Comparison of ENCODE assay signal across 8 mouse cellular contexts in the genomic region with DNA sequence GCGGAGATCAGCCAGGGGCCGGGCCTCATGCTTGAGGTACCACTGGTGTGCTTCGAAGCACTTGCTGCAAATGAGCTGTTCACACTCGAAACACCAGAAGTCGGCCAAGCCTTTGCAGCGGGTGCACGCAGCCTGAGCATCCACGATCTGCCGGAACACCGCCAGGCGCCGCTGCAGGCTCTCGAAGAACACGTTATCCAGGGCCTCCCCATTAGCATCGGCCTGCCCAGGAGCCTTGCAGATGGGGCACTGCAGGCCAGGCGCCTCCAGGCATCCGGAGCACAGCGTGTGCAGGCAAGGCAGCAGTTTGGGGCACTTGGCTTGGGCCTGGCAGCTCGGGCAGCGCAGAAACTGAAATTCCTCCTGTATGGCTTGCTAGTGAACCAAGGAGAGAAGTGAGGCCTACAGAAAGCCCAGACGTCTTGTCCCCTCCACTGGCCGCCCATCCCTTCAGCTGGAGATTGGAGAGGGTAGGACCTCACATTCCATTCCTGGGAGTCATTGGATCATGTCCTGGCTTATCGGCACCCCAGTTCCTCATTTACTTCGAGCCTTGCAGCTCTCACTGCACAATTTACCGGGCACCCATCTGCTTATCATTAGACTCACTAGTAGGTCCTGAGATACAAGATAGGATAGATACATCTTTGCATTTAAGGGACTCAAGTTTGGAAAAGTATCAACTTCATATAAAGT. TPM values are rescaled to one million over a fixed set of nuclear protein-coding genes. Genes with fewer than 3 reads are reported as not detected.
A peak's percentile ranks its signal among the peaks of the same experiment; 100 is the strongest.
DNase-seq lines count a peak whose midpoint lies in the region; ATAC-seq lines count a peak whose summit lies in the region.

No protein-coding gene starts in this region.

- H3K9me3 ChIP-seq in hindbrain, embryonic 10.5 days = no peaks in the 10 kb centered on the region
- no peaks in the 10 kb centered on the region for H3K9me3 ChIP-seq in lung, embryonic 16.5 days (ENCODE audit: control insufficient read depth, low read length)

- no peaks in the 10 kb centered on the region for H3K27me3 ChIP-seq in hindbrain, embryonic 10.5 days (ENCODE audit: insufficient read depth, poor library complexity, severe bottlenecking)
- no peaks in the 10 kb centered on the region for H3K27me3 ChIP-seq in lung, embryonic 16.5 days (ENCODE audit: control insufficient read depth, insufficient read depth, low read depth, low read length)

- 14% methylated on average over 25 of the region's 25 CpGs for WGBS in hindbrain, embryonic 10.5 days
- 9% methylated on average over 25 of the region's 25 CpGs for WGBS in lung, embryonic 16.5 days

- peak overlapping the region; percentile 43 for H3K4me3 ChIP-seq in hindbrain, embryonic 10.5 days
- peak overlapping the region; percentile 42 for H3K4me3 ChIP-seq in lung, embryonic 16.5 days (ENCODE audit: low read length)

- peaks cover 36% of the 10 kb centered on the region for H3K4me1 ChIP-seq in hindbrain, embryonic 10.5 days (replicated peaks)
- H3K4me1 ChIP-seq in lung, embryonic 16.5 days (replicated peaks; ENCODE audit: control insufficient read depth, insufficient read depth, low read length) = peaks cover 43% of the 10 kb centered on the region

- H3K36me3 ChIP-seq in hindbrain, embryonic 10.5 days = no peaks in the 10 kb centered on the region
- H3K36me3 ChIP-seq in lung, embryonic 16.5 days (ENCODE audit: control insufficient read depth, insufficient read depth, low read length) = 0 out of 2 replicates have a peak, but pooled peaks cover 2% of the 10 kb centered on the region

- peak overlapping the region; percentile 64 for H3K4me2 ChIP-seq in lung, embryonic 16.5 days (ENCODE audit: low read depth, low read length)

- peak overlapping the region; percentile 83 for H3K27ac ChIP-seq in hindbrain, embryonic 10.5 days
- peak overlapping the region; percentile 79 for H3K27ac ChIP-seq in lung, embryonic 16.5 days (ENCODE audit: low read length)

- peak; percentile 73 for ATAC-seq in frontal cortex, adult (ENCODE audit: low TSS enrichment)
- peak; percentile 80 for ATAC-seq in lung, embryonic 16.5 days (ENCODE audit: low read depth)

- H3K9ac ChIP-seq in lung, embryonic 16.5 days (ENCODE audit: low read length) = peak overlapping the region; percentile 71

- peak; percentile 71 for DNase-seq in MEL-GATA-1-ER (ENCODE audit: extremely low read depth, low read depth)
- peak; percentile 77 for DNase-seq in cerebellum, adult 9-10 months
- peak; percentile 84 for DNase-seq in hindbrain, embryonic 10.5 days (ENCODE audit: low spot score)
- peak; percentile 82 for DNase-seq in layer of hippocampus, adult 9-11 months
- DNase-seq in ovary, postnatal 10 days (ENCODE audit: low spot score) = peak; percentile 48
- DNase-seq in thymus, postnatal 10 days (ENCODE audit: low spot score in 2 of 2) = peak; percentile 70 to 82

RNA-seq across cellular contexts. Expression of a gene that starts 2.4 kb away (rescaled TPM):
- 9.5 and 13.5 TPM in 2 replicates for polyA plus RNA-seq in hindbrain, embryonic 10.5 days (2016; fragmentation: Nextera tagmentation; extraction: Ambion mirVana)
- polyA plus RNA-seq in lung, embryonic 16.5 days (2015; fragmentation: Nextera tagmentation; extraction: Ambion mirVana) = 20.4 and 21.6 TPM in 2 replicates

RNA-seq across cellular contexts. Expression of a gene that starts 5.8 kb away (rescaled TPM):
- 27.7 and 39.8 TPM in 2 replicates for polyA plus RNA-seq in hindbrain, embryonic 10.5 days (2016; fragmentation: Nextera tagmentation; extraction: Ambion mirVana)
- 28.7 and 28.8 TPM in 2 replicates for polyA plus RNA-seq in lung, embryonic 16.5 days (2015; fragmentation: Nextera tagmentation; extraction: Ambion mirVana)

RNA-seq across cellular contexts. Expression of a gene that starts 43.1 kb away (rescaled TPM):
- 1.5 and 6.6 TPM in 2 replicates for polyA plus RNA-seq in hindbrain, embryonic 10.5 days (2016; fragmentation: Nextera tagmentation; extraction: Ambion mirVana)
- 0.25 and 0.38 TPM in 2 replicates for polyA plus RNA-seq in lung, embryonic 16.5 days (2015; fragmentation: Nextera tagmentation; extraction: Ambion mirVana)

RNA-seq across cellular contexts. Expression of a gene that starts 43.1 kb away (rescaled TPM):
- polyA plus RNA-seq in hindbrain, embryonic 10.5 days (2016; fragmentation: Nextera tagmentation; extraction: Ambion mirVana) = 9.9 and 14.0 TPM in 2 replicates
- polyA plus RNA-seq in lung, embryonic 16.5 days (2015; fragmentation: Nextera tagmentation; extraction: Ambion mirVana) = 79.4 and 79.9 TPM in 2 replicates

Comparison
In these comparisons a context has a peak if more than half of its experiments do, and no peak if none do; other contexts are left out.
1. Peak in every context shown above with its lines: DNase-seq, ATAC-seq, H3K4me3 ChIP-seq and H3K27ac ChIP-seq.